Comparison of ENCODE assay signal across 8 mouse cellular contexts in genomic region chr10:123195501-123195900, GRCm38 (mm10). TPM values are rescaled to one million over a fixed set of nuclear protein-coding genes. Genes with fewer than 3 reads are reported as not detected.
A peak's percentile ranks its signal among the peaks of the same experiment; 100 is the strongest.
DNase-seq lines count a peak whose midpoint lies in the region; ATAC-seq lines count a peak whose summit lies in the region.

No protein-coding gene starts in this region.

- peak overlapping the region; percentile 94 for H3K9ac ChIP-seq in hindbrain, embryonic 13.5 days

- H3K36me3 ChIP-seq in hindbrain, embryonic 13.5 days = no peaks in the 10 kb centered on the region

- peak overlapping the region; percentile 69 for H3K4me2 ChIP-seq in hindbrain, embryonic 13.5 days

- peak overlapping the region; percentile 92 for H3K4me3 ChIP-seq in hindbrain, embryonic 13.5 days

- peaks cover 20% of the 10 kb centered on the region for H3K4me1 ChIP-seq in hindbrain, embryonic 13.5 days (replicated peaks)

- no peaks in the 10 kb centered on the region for H3K27me3 ChIP-seq in hindbrain, embryonic 13.5 days

- no peak for ATAC-seq in CD4-positive, CD25-positive, alpha-beta regulatory T cell, adult 4 months
- no peak for ATAC-seq in hindbrain, embryonic 13.5 days (ENCODE audit: low FRiP score)
- ATAC-seq in inflammation-experienced regulatory T-cells, adult 6 months = no peak

- no peak overlapping the region for H3K27ac ChIP-seq in hindbrain, embryonic 13.5 days

- H3K9me3 ChIP-seq in hindbrain, embryonic 13.5 days = no peaks in the 10 kb centered on the region

- DNase-seq in CD4-positive, CD25-positive, alpha-beta regulatory T cell, adult 2 months (ENCODE audit: low read depth, low spot score) = peak; percentile 19
- DNase-seq in NIH3T3 (ENCODE audit: low read depth) = peak; percentile 7
- DNase-seq in lung, postnatal 10 days = peak; percentile 22
- DNase-seq in urinary bladder, postnatal 14 days (ENCODE audit: low spot score) = no peak
- no peak for DNase-seq in kidney, postnatal 10 days

- WGBS in hindbrain, embryonic 13.5 days = 22% methylated on average over 7 of the region's 7 CpGs

RNA-seq across cellular contexts. Expression of gene Usp15, which starts 1.3 kb away (rescaled TPM):
- polyA plus RNA-seq in CD4-positive, CD25-positive, alpha-beta regulatory T cell, adult 4 months (2017; shearing (Covaris generic)) = 100 to 1,000 TPM; 127 to 136 TPM
- polyA plus RNA-seq in hindbrain, embryonic 13.5 days (2015; fragmentation: Nextera tagmentation; extraction: Ambion mirVana) = 69.9 and 77.9 TPM in 2 replicates
- 100 to 1,000 TPM; 126 to 177 (median 143) TPM for polyA plus RNA-seq in inflammation-experienced regulatory T-cells, adult 6 months (2017; shearing (Covaris generic))

Comparison
In these comparisons a context has a peak if more than half of its experiments do, and no peak if none do; other contexts are left out.
1. DNase-seq: peak in CD4-positive, CD25-positive, alpha-beta regulatory T cell, adult 2 months (single experiment), NIH3T3 (single experiment) and lung, postnatal 10 days (single experiment); none in urinary bladder, postnatal 14 days (single experiment) and kidney, postnatal 10 days (single experiment).